Mouse (Mus musculus): ENCODE results near the gene Gm17349. TPM values are rescaled to one million over a fixed set of nuclear protein-coding genes. Genes with fewer than 3 reads are reported as not detected.

Gene Gm17349
- polyA plus RNA-seq, 1 experiment, result 3.0 TPM

GRCm38 (mm10) chr15:99661121-99661830, 44.0 kb downstream of the Gm17349 start:
- Histone ChIP-seq H3K27me3 (ENCODE audit: control insufficient read depth, insufficient read depth, low read length) (peaks cover 22% of the 10 kb centered on the region), H3K36me3 (ENCODE audit: control insufficient read depth, insufficient read depth, low read length) (no peaks in the 10 kb centered on the region), H3K27ac (ENCODE audit: insufficient read depth, low read depth, low read length) (no peak overlapping the region), H3K4me1 (ENCODE audit: control insufficient read depth, insufficient read depth, insufficient read length, low read length) (peaks cover 8% of the 10 kb centered on the region), H3K4me3 (ENCODE audit: low read depth, low read length) (no peak overlapping the region)
- no peak for TF ChIP-seq POLR2A (IDR thresholded peaks at IDR 0.05; ENCODE audit: low read depth, low read length)
- TF ChIP-seq CTCF (IDR thresholded peaks at IDR 0.05; ENCODE audit: extremely low read depth, insufficient read length, insufficient replicate concordance, low read depth, low read length), result no peak
- 97% methylated on average over 15 of the region's 15 CpGs for WGBS

GRCm38 (mm10) chr15:99658437-99658836, 46.9 kb downstream of the Gm17349 start:
- Histone ChIP-seq H3K4me1 (ENCODE audit: control insufficient read depth, insufficient read depth, insufficient read length, low read length) (no peaks in the 10 kb centered on the region; the same call in 1 of the 2 replicates), H3K27ac (ENCODE audit: insufficient read depth, low read depth, low read length) (no peak overlapping the region), H3K4me3 (ENCODE audit: low read depth, low read length) (no peak overlapping the region), H3K27me3 (ENCODE audit: control insufficient read depth, insufficient read depth, low read length) (no peaks in the 10 kb centered on the region), H3K36me3 (ENCODE audit: control insufficient read depth, insufficient read depth, low read length) (no peaks in the 10 kb centered on the region)
- 67% methylated on average over 2 of the region's 2 CpGs for WGBS
- TF ChIP-seq CTCF (IDR thresholded peaks at IDR 0.05; ENCODE audit: extremely low read depth, insufficient read length, insufficient replicate concordance, low read depth, low read length), result no peak
- no peak for TF ChIP-seq POLR2A (IDR thresholded peaks at IDR 0.05; ENCODE audit: low read depth, low read length)

- no peak for TF ChIP-seq CTCF (IDR thresholded peaks at IDR 0.05; ENCODE audit: extremely low read depth, insufficient read length, insufficient replicate concordance, low read depth, low read length)
- Histone ChIP-seq H3K36me3 (ENCODE audit: control insufficient read depth, insufficient read depth, low read length) (no peaks in the 10 kb centered on the region), H3K27ac (ENCODE audit: insufficient read depth, low read depth, low read length) (no peak overlapping the region), H3K27me3 (ENCODE audit: control insufficient read depth, insufficient read depth, low read length) (no peaks in the 10 kb centered on the region), H3K4me3 (ENCODE audit: low read depth, low read length) (no peak overlapping the region), H3K4me1 (ENCODE audit: control insufficient read depth, insufficient read depth, insufficient read length, low read length) (peaks cover 3% of the 10 kb centered on the region)
- WGBS, result 79% methylated on average over 9 of the region's 9 CpGs
These were observed 49.3 kb downstream of the Gm17349 start for GRCm38 (mm10) chr15:99655956-99656355.

DNA sequence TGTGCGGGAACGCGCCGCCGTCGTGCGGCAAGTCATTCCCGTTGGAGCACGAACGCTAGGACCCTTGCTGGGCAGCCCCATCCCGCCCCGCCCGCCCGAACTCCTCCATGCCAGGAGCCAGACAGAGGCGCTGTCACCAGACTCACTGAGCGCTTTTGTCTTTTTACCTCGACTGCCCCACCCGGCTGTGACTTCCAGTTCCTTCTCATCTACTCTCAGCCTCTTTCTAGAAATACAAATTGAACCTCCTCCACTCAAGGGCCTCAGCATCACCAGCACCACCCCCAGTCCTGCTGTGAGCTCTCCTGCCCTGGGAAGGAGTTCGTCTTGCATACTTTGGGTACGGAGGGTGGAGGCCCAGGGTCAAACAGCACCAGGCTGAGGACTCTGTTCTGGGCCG, 51.4 kb downstream of the Gm17349 start:
- Histone ChIP-seq H3K4me3 (ENCODE audit: low read depth, low read length) (peak overlapping the region; percentile 3; the same call in 1 of the 2 replicates), H3K36me3 (ENCODE audit: control insufficient read depth, insufficient read depth, low read length) (no peaks in the 10 kb centered on the region), H3K27ac (ENCODE audit: insufficient read depth, low read depth, low read length) (no peak overlapping the region), H3K4me1 (ENCODE audit: control insufficient read depth, insufficient read depth, insufficient read length, low read length) (peaks cover 6% of the 10 kb centered on the region), H3K27me3 (ENCODE audit: control insufficient read depth, insufficient read depth, low read length) (no peaks in the 10 kb centered on the region)
- no peak for TF ChIP-seq POLR2A (IDR thresholded peaks at IDR 0.05; ENCODE audit: low read depth, low read length)
- no peak for TF ChIP-seq CTCF (IDR thresholded peaks at IDR 0.05; ENCODE audit: extremely low read depth, insufficient read length, insufficient replicate concordance, low read depth, low read length)
- 37% methylated on average over 21 of the region's 21 CpGs for WGBS

- Histone ChIP-seq H3K27me3 (ENCODE audit: control insufficient read depth, insufficient read depth, low read length) (no peaks in the 10 kb centered on the region), H3K36me3 (ENCODE audit: control insufficient read depth, insufficient read depth, low read length) (no peaks in the 10 kb centered on the region), H3K4me3 (ENCODE audit: low read depth, low read length) (no peak overlapping the region), H3K4me1 (ENCODE audit: control insufficient read depth, insufficient read depth, insufficient read length, low read length) (peaks cover 6% of the 10 kb centered on the region), H3K27ac (ENCODE audit: insufficient read depth, low read depth, low read length) (no peak overlapping the region)
- no peak for TF ChIP-seq POLR2A (IDR thresholded peaks at IDR 0.05; ENCODE audit: low read depth, low read length)
- no peak for TF ChIP-seq CTCF (IDR thresholded peaks at IDR 0.05; ENCODE audit: extremely low read depth, insufficient read length, insufficient replicate concordance, low read depth, low read length)
- 43% methylated on average over 8 of the region's 8 CpGs for WGBS
These were observed 52.0 kb downstream of the Gm17349 start for GRCm38 (mm10) chr15:99653291-99653690.

Other genes with a start within 250 kb of the Gm17349 start
- 1.8 and 3.1 TPM in 2 replicates for gene Nckap5l, start 247.7 kb downstream of the Gm17349 start, polyA plus RNA-seq (2012; rRNA removed)
- gene Bcdin3d, start 230.8 kb downstream of the Gm17349 start, polyA plus RNA-seq (2012; rRNA removed), result 2.7 and 5.2 TPM in 2 replicates
- gene Faim2, start 177.3 kb downstream of the Gm17349 start, polyA plus RNA-seq (2012; rRNA removed), result 1.3 and 1.7 TPM in 2 replicates
- not detected in 2 replicates for gene Aqp2, start 126.4 kb downstream of the Gm17349 start, polyA plus RNA-seq (2012; rRNA removed)
- gene Aqp5, start 114.7 kb downstream of the Gm17349 start, polyA plus RNA-seq (2012; rRNA removed), result 0.20 and 52.4 TPM in 2 replicates
- not detected in 2 replicates for gene Aqp6, start 104.1 kb downstream of the Gm17349 start, polyA plus RNA-seq (2012; rRNA removed)
- 6.8 and 12.5 TPM in 2 replicates for gene Racgap1, start 53.8 kb downstream of the Gm17349 start, polyA plus RNA-seq (2012; rRNA removed)
- gene Asic1, start 35.1 kb downstream of the Gm17349 start, polyA plus RNA-seq (2012; rRNA removed), result 0.30 and 0.70 TPM in 2 replicates
- gene Smarcd1, start 3.4 kb downstream of the Gm17349 start, polyA plus RNA-seq (2012; rRNA removed), result 9.5 and 23.8 TPM in 2 replicates
- gene Gpd1, start 12.0 kb upstream of the Gm17349 start, polyA plus RNA-seq (2012; rRNA removed), result 246 and 260 TPM in 2 replicates
- gene Cox14, start 20.1 kb upstream of the Gm17349 start, polyA plus RNA-seq (2012; rRNA removed), result 301 and 397 TPM in 2 replicates
- 6.9 and 8.2 TPM in 2 replicates for gene Cers5, start 67.4 kb upstream of the Gm17349 start, polyA plus RNA-seq (2012; rRNA removed)
- 26.1 and 47.7 TPM in 2 replicates for gene Lima1, start 170.0 kb upstream of the Gm17349 start, polyA plus RNA-seq (2012; rRNA removed)

Data from small intestine, adult 2 months (tissue).